Mouse (Mus musculus) midbrain, embryonic 11.5 days (tissue): ENCODE measurements around the gene Foxa1. TPM values are rescaled to one million over a fixed set of nuclear protein-coding genes. Genes with fewer than 3 reads are reported as not detected.

Experiments used
- ATAC-seq: fragments of 200-750 bp; cut with Nextera tagmentation; 2 replicates; pipeline ENCODE4 v1.8.0; 2017; ENCODE audit warnings: moderate TSS enrichment, moderate library complexity; ENCODE audit not compliant: low FRiP score
- DNase-seq: peaks from one replicate; pipeline ENCODE4 v3.0.0; 2015; ENCODE audit warnings: low spot score; ENCODE audit errors: missing footprints
- H3K27ac ChIP-seq: fragments of 300-500 bp; sonication (generic); 2 replicates; pipeline ENCODE4 v1.5.1; 2014; ENCODE audit warnings: low read depth, low read length
- H3K27me3 ChIP-seq: fragments of 300-500 bp; sonication (generic); 2 replicates; pipeline ENCODE4 v1.6.1; 2014; ENCODE audit warnings: mild to moderate bottlenecking, low read length, moderate library complexity, mixed read lengths; ENCODE audit not compliant: control insufficient read depth, insufficient read depth
- H3K36me3 ChIP-seq: fragments of 300-500 bp; sonication (generic); 2 replicates; pipeline ENCODE4 v1.6.1; 2014; ENCODE audit warnings: mild to moderate bottlenecking, low read length, moderate library complexity, mixed read lengths; ENCODE audit not compliant: control insufficient read depth, insufficient read depth
- H3K4me1 ChIP-seq: fragments of 300-500 bp; sonication (generic); 2 replicates; pipeline ENCODE4 v1.6.1; 2014; ENCODE audit warnings: low read length; ENCODE audit not compliant: control insufficient read depth, insufficient read depth
- H3K4me2 ChIP-seq: fragments of 300-500 bp; sonication (generic); 2 replicates; pipeline ENCODE4 v1.6.1; 2014; ENCODE audit warnings: mild to moderate bottlenecking, moderate library complexity
- H3K4me3 ChIP-seq: fragments of 300-500 bp; sonication (generic); 2 replicates; pipeline ENCODE4 v1.5.1; 2014; ENCODE audit warnings: low read depth, low read length
- H3K9ac ChIP-seq: fragments of 300-500 bp; sonication (generic); 2 replicates; pipeline ENCODE4 v1.6.1; 2014; ENCODE audit warnings: low read length
- H3K9me3 ChIP-seq: fragments of 300-500 bp; sonication (generic); 2 replicates; pipeline ENCODE4 v1.6.1; 2016; ENCODE audit warnings: low read length; ENCODE audit not compliant: control insufficient read depth
- WGBS: fragments of 180-500 bp; shearing (Covaris S2); extraction: QIAGEN DNeasy Blood & Tissue Kit; methylation state at CpG from one replicate; pipeline ENCODE4 v1.1.7; 2014; 5-methylcytosine and 5-hydroxymethylcytosine counted together
- polyA plus RNA-seq: library from polyadenylated mRNA; unstranded; fragments of >200 nt; fragmentation: Nextera tagmentation; extraction: Ambion mirVana; gene quantifications from 2 replicates; pipeline ENCODE4 v1.2.1, GENCODE M21; 2014

Foxa1 gene
- polyA plus RNA-seq, 1 experiment from 2014 or later: 10.5 TPM

DNA sequence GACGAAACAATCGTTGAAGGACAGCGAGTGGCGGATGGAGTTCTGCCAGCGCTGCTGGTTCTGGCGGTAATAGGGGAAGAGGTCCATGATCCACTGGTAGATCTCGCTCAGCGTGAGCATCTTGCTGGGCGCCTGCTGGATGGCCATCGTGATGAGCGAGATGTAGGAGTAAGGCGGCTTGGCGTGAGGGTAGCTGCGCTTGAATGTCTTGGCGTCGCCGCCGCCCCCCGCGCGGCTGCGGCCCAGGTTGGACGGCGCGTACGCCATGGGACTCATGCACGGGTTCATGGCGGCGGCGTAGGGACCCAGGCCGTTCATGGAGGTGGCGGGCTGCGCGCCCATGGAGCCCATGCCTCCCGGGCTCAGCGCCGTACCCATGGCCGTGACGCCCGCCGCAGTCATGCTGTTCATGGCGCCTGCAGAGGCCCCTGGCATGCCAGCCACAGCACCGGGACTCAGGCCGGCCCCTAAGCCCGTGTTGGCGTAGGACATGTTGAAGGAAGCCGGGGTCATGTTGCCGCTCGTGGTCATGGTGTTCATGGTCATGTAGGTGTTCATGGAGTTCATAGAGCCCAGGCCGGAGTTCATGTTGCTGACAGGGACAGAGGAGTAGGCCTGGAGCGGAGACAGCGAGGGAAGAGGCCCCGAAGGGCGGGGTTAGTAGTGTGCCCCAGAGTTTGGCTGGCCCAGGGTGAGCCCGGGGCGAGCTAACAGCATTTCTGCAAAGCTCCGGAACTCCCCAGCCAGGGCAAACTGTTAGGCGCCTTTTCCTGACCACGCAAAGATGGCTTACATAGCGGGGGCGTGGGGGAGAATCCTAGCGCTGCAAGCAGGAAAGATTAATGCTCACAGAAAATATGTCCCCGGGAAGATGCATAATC, 3.7 kb downstream of the Foxa1 start:
- Histone ChIP-seq H3K4me1 (peaks cover 14% of the 10 kb centered on the region), H3K27ac (peak overlapping the region; percentile 56), H3K9ac (peak overlapping the region; percentile 61), H3K4me3 (peak overlapping the region; percentile 59), H3K9me3 (no peaks in the 10 kb centered on the region), H3K4me2 (peak overlapping the region; percentile 41), H3K36me3 (no peaks in the 10 kb centered on the region), H3K27me3 (peaks cover 73% of the 10 kb centered on the region)
- ATAC-seq: no peak
- DNase-seq: peak; percentile 97
- 1% methylated on average over 63 of the region's 63 CpGs for WGBS

DNA sequence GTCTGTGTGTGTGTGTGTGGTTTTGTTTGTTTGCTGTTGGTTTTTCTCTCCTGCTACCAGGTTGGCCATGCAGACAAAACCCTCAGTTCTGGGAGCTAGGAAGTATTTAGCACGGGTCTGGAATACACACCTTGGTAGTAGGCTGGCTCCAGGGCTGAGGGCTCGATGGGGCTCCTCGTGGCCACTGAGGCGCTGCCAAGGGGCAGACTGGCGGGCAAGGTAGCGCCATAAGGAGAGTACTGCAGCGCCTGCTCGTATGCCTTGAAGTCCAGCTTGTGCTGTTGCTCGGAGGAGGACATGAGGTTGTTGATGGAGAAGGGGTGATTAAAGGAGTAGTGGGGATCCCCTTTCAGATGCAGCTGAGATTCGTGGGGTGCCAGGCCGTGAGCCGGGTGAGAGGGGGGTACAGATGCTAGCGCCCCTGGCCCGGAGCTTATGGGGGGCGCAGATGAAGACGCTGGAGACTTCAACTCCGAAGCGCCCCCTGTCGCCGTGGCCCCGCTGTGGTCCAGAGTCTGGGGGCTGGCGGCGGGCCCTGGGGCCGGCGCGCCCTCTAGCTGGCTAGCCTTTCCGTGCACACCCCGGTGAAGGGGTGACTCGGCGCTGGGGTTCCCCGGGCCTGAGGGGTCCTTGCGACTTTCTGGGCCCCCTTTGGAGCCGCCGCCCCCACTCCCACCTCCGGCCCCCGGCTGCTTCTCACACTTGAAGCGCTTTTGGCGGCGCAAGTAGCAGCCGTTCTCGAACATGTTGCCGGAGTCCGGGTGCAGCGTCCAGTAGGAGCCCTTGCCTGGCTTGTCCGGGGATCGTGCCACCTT, 4.6 kb downstream of the Foxa1 start:
- Histone ChIP-seq H3K4me1 (peaks cover 14% of the 10 kb centered on the region), H3K27ac (peak overlapping the region; percentile 56), H3K9ac (peak overlapping the region; percentile 61), H3K36me3 (no peaks in the 10 kb centered on the region), H3K9me3 (no peaks in the 10 kb centered on the region), H3K4me3 (peak overlapping the region; percentile 59), H3K4me2 (peak overlapping the region; percentile 41), H3K27me3 (peaks cover 68% of the 10 kb centered on the region)
- 1% methylated on average over 46 of the region's 46 CpGs for WGBS
- DNase-seq (peak; percentile 96), ATAC-seq (peak; percentile 23; the same call in 1 of the 2 replicates)

DNA sequence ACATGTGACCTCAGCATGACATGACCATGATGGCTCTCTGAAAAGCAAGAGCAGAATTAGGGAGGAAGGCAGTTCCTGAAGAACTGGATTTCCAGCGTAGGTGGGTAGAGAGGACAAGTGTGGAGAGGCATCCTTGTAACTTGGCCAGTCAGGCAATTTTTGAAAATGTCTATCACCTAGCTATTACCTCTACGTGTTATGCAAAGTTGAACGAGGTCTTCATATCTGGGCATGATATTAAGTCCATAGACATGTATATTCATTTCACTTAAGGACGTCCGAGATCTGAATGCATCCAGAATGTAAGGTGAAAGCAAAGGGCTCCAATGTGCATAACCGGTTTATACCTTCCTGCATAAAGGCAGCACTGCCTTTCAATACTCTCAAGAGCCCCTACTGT, 5.6 kb downstream of the Foxa1 start:
- 8% methylated on average over 6 of the region's 6 CpGs for WGBS
- ATAC-seq (no peak), DNase-seq (peak; percentile 96)
- peaks cover 68% of the 10 kb centered on the region for H3K27me3 ChIP-seq
- peak overlapping the region; percentile 41 for H3K4me2 ChIP-seq
- peak overlapping the region; percentile 61; the same call in 1 of the 2 replicates for H3K9ac ChIP-seq
- no peaks in the 10 kb centered on the region for H3K9me3 ChIP-seq
- peaks cover 13% of the 10 kb centered on the region for H3K4me1 ChIP-seq
- no peaks in the 10 kb centered on the region for H3K36me3 ChIP-seq
- H3K4me3 ChIP-seq: peak overlapping the region; percentile 59
- H3K27ac ChIP-seq: no peak overlapping the region

DNA sequence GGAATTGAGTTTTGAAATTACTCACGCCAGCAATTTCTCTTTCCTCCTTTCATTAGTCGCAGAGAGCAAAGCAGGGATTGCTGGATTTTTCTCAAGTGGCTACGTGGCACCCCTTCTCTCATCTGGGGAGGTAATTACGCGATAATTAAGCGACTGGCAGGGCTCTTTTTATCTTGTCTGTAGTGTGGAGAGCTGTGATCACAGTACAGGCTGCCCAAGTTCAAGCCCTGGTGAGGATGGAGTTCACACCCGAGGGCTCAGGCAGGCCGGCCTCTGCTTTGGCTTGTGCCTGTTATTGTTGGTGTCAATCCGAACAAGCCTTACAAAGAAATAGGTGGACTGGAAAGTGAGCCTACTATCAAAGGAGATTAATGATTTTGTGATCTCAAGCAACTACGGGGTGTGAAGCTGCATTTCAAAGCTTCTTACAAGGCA, 7.1 kb downstream of the Foxa1 start:
- ATAC-seq (no peak), DNase-seq (peak; percentile 96)
- peaks cover 70% of the 10 kb centered on the region for H3K27me3 ChIP-seq
- WGBS: 0% methylated on average over 10 of the region's 10 CpGs
- no peaks in the 10 kb centered on the region for H3K9me3 ChIP-seq
- peak overlapping the region; percentile 68 for H3K4me2 ChIP-seq
- peak overlapping the region; percentile 70 for H3K9ac ChIP-seq
- H3K4me3 ChIP-seq: peak overlapping the region; percentile 36
- peaks cover 19% of the 10 kb centered on the region for H3K4me1 ChIP-seq
- peak overlapping the region; percentile 86 for H3K27ac ChIP-seq
- no peaks in the 10 kb centered on the region for H3K36me3 ChIP-seq

DNA sequence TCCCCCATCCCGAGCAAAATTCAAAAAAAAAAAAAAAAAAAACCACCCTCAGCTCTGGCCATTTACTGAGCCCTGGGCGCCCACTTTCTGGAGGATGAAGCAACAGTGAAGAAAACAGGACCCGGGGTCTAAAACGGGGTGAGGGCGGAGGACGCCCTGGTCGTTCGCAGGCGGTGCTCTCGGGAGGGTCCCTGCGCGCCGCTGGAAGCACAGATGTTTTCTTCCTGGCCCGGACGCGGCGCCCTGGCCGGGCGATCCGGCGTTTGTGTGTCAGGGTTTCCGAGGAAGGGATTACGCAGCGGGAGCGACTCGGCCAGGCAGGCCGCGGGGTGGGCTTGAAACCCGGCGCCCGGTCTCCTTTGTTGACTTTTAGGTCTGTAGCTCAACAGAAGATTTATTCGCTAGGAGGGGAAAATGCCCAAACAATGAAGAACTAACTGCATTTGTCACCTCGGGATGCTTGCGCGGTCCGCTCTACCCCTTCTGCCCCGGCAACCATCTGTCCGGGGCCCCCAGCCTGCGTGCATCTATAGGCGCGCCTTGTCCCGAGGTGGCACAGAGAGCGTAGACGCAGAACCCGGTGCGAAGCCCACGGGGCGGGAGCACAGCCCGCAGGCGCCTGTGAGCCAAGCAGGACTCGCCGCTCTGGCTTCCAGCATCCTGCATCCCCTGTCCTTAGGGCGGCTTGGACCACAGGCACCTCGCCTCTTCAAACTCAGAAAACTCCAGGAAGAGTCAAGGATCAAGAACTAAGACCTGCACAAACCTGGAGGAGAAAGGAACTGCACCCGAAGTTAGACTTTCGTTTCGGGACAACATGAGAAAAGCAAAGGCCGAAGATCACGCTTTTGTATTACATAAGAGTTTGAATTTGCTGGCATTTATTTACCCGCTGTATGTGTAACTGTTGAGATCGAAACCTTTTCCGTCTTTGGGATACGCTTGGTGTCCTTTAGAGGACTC, 7.8 kb downstream of the Foxa1 start:
- peaks cover 72% of the 10 kb centered on the region for H3K27me3 ChIP-seq
- peak overlapping the region; percentile 70 for H3K9ac ChIP-seq
- H3K4me3 ChIP-seq: peak overlapping the region; percentile 36
- DNase-seq (peak; percentile 97), ATAC-seq (peak; percentile 43)
- H3K4me2 ChIP-seq: peak overlapping the region; percentile 68
- H3K27ac ChIP-seq: peak overlapping the region; percentile 86
- H3K4me1 ChIP-seq: peaks cover 24% of the 10 kb centered on the region
- no peaks in the 10 kb centered on the region for H3K9me3 ChIP-seq
- H3K36me3 ChIP-seq: no peaks in the 10 kb centered on the region
- WGBS: under 1% methylated on average over 62 of the region's 63 CpGs

DNA sequence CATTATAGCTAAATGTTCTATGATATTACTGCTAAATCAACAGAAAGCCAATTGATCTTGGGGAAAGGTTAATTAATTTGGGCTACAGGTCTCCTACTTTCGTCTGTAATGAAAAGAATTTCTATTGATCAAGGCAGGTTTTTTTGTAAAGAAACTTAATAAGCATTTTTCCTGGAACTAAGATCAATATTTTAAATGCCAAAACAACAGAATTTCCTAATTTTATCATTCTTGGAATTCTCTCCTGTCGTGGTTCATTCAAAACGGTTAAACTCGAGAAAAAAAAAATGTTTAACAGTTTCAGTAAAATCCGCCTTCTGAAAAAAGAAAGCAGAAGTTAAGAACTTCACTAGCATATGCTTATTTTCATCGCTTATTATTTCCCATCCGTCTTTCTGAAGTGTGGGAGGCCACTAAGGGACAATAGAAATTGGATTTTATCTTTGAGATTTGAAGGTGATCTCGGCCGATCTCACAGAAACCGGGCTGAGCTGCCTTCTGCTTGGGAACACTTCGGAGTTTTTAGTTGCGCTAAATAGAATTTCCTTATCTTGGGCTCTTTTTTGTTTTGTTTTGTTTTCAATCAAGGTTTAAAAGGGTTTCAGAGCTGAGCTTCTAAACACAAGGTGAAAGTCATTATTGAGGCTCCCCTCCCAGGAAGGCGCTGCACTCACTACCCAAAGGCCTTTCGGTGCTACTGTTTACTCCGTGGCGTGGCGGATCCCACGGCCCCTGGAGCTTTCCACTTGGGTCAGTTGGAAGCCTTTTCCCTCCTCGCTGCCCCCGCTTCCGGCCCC, 8.7 kb downstream of the Foxa1 start:
- Histone ChIP-seq H3K27ac (peak overlapping the region; percentile 86), H3K4me1 (peaks cover 24% of the 10 kb centered on the region), H3K36me3 (no peaks in the 10 kb centered on the region), H3K4me2 (peak overlapping the region; percentile 68), H3K9ac (peak overlapping the region; percentile 70), H3K4me3 (peak overlapping the region; percentile 36), H3K9me3 (no peaks in the 10 kb centered on the region), H3K27me3 (peaks cover 72% of the 10 kb centered on the region)
- WGBS: under 1% methylated on average over 21 of the region's 21 CpGs
- ATAC-seq: no peak
- peak; percentile 93 for DNase-seq

DNA sequence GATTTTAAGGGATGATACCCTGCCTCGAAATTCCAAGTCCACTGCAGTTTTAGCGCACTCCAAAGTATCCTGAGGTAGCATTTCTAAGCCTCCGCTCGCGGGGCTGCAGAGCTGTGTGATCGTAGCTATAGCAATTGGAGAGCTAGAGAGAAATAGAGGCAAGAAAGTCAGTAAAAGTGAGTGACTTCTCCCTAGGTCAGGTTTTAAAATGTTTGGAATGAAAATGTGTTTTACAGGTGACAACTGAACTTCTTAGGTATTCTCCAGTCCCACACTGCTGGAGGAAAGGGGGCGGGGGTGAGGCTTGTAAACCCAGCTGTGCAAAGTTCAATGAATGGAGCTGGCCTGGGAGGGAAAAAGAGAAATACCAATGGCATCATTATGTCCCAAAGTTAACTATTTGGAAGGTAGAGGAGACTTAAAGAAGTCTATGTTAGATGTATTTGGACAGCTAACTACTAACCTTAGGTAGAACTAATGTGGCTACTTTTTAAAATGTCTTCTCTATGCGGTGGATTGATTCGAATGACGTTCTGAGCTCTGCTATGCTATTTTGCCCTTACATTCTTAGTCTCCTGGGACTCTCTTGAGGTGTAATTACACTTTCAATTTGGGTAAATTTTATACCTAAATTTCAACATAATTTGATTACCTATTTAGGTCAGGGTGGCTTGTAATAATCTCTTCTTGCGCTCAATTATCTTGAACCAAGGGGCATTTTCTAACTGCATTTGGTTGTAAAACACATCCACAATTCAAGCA, 9.6 kb downstream of the Foxa1 start:
- no peaks in the 10 kb centered on the region for H3K36me3 ChIP-seq
- H3K4me2 ChIP-seq: peak overlapping the region; percentile 15; the same call in 1 of the 2 replicates
- H3K27ac ChIP-seq: peak overlapping the region; percentile 37
- H3K4me3 ChIP-seq: peak overlapping the region; percentile 11; the same call in 1 of the 2 replicates
- peaks cover 22% of the 10 kb centered on the region for H3K4me1 ChIP-seq
- peak overlapping the region; percentile 54; the same call in 1 of the 2 replicates for H3K9ac ChIP-seq
- ATAC-seq (no peak), DNase-seq (peak; percentile 93)
- H3K9me3 ChIP-seq: no peaks in the 10 kb centered on the region
- WGBS: 2% methylated on average over 11 of the region's 11 CpGs
- peaks cover 72% of the 10 kb centered on the region for H3K27me3 ChIP-seq
